Mouse (Mus musculus) embryonic facial prominence, embryonic 11.5 days (tissue): ENCODE measurements at regions not wholly inside any gene's neighbourhood (a gene's known extent, or its start where the extent isn't known, plus 50 kb on each side); places are given as distances from the start of the nearest gene placed in this dataset.

Source experiments
- ATAC-seq: fragments of 200-750 bp; cut with Nextera tagmentation; replicated peaks from 2 replicates; pipeline ENCODE4 v1.8.0; 2017; ENCODE audit warnings: low read depth; ENCODE audit not compliant: insufficient number of reproducible peaks, low FRiP score, low TSS enrichment
- DNase-seq: peaks from one replicate; pipeline ENCODE4 v3.0.0-alpha.2; 2015; ENCODE audit warnings: low spot score
- H3K27ac ChIP-seq: fragments of 300-500 bp; sonication (generic); replicated peaks from 2 replicates; pipeline ENCODE4 v1.5.1; 2014; ENCODE audit warnings: mild to moderate bottlenecking, low read depth, low read length, control low read depth
- H3K27me3 ChIP-seq: fragments of 300-500 bp; sonication (generic); 2 replicates; pipeline ENCODE4 v1.6.1; 2014; ENCODE audit warnings: mild to moderate bottlenecking, low read length, moderate library complexity, mixed read lengths; ENCODE audit not compliant: control insufficient read depth, insufficient read depth
- H3K36me3 ChIP-seq: fragments of 300-500 bp; sonication (generic); replicated peaks from 2 replicates; pipeline ENCODE4 v1.6.1; 2014; ENCODE audit warnings: low read depth, mild to moderate bottlenecking, low read length, moderate library complexity, mixed read lengths; ENCODE audit not compliant: control insufficient read depth, insufficient read depth
- H3K4me1 ChIP-seq: fragments of 300-500 bp; sonication (generic); 2 replicates; pipeline ENCODE4 v1.6.1; 2014; ENCODE audit warnings: low read length, mixed read lengths; ENCODE audit not compliant: control insufficient read depth, insufficient read depth
- H3K4me2 ChIP-seq: fragments of 300-500 bp; sonication (generic); 2 replicates; pipeline ENCODE4 v1.6.1; 2014; ENCODE audit warnings: low read depth, mild to moderate bottlenecking, control low read depth, low read length, moderate library complexity
- H3K4me3 ChIP-seq: fragments of 300-500 bp; sonication (generic); 2 replicates; pipeline ENCODE4 v1.5.1; 2014; ENCODE audit warnings: low read depth, low read length, control low read depth
- H3K9ac ChIP-seq: fragments of 300-500 bp; sonication (generic); replicated peaks from 2 replicates; pipeline ENCODE4 v1.6.1; 2014; ENCODE audit warnings: mild to moderate bottlenecking, control low read depth, low read length
- H3K9me3 ChIP-seq: fragments of 300-500 bp; sonication (generic); replicated peaks from 2 replicates; pipeline ENCODE4 v1.6.1; 2016; ENCODE audit warnings: mild to moderate bottlenecking, low read length, inconsistent platforms, mixed read lengths; ENCODE audit not compliant: control insufficient read depth
- WGBS: fragments of 180-500 bp; shearing (Covaris S2); extraction: QIAGEN DNeasy Blood & Tissue Kit; methylation state at CpG from one replicate; pipeline ENCODE4 v1.1.7; 2014; 5-methylcytosine and 5-hydroxymethylcytosine counted together

DNA sequence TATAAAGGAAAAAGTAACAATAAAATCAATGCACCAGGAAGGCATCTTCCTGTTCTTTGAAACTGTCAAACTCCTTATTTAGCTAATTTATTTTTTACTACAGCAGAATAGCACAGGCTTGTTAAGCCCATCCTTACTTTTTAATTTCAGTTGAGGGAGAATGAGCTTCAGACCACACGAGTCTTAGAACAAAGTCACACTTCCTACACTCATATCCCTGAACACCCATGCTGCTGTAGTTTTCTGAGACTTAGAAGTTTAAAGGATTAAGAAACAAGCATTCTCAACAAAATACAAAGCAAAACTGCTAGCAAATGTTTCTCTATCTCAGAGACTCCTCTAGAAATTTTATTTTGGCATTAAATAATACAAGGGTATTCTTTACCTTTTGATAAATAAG lies 208.8 kb upstream of the Vegfc start:
- Histone ChIP-seq H3K9ac (no peak overlapping the region), H3K36me3 (no peaks in the 10 kb centered on the region), H3K27me3 (no peaks in the 10 kb centered on the region), H3K4me1 (no peaks in the 10 kb centered on the region), H3K4me2 (no peak overlapping the region), H3K27ac (no peak overlapping the region), H3K9me3 (no peaks in the 10 kb centered on the region), H3K4me3 (no peak overlapping the region)
- ATAC-seq (no peak), DNase-seq (no peak)
- 29% methylated on average over 1 of the region's 1 CpGs for WGBS

DNA sequence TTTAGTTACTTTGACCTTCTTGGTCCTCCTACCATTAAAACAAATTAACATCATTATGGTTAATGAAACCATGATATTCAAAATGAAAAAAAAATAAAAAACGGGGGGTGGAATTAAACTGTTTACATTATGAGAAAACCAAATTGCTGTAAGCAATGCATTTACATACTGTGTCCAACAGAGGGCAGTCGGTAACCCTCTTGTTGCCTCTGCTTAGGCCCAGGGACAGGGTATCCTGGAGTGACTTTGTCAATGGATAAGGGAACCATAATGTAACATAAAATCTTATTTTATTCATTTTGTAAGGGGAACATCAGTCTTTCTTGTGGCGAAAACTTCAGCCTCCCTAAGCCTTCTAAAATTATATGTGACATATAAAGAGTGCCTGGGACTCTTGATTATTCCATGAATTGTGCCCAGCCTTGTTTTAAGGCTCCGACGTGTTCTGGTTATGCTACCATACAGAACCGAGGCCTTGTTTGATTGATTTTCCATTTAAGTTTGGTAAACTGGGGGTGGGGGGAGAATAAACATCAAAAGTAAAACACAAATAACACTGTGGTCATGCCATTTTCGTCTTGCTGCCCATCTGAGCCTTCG lies 207.3 kb upstream of the Vegfc start:
- H3K4me3 ChIP-seq: no peak overlapping the region
- DNase-seq: peak; percentile 66
- no peak overlapping the region for H3K27ac ChIP-seq
- no peak overlapping the region for H3K4me2 ChIP-seq
- H3K27me3 ChIP-seq: no peaks in the 10 kb centered on the region
- no peaks in the 10 kb centered on the region for H3K4me1 ChIP-seq
- WGBS: 62% methylated on average over 8 of the region's 8 CpGs
- no peaks in the 10 kb centered on the region for H3K36me3 ChIP-seq
- H3K9me3 ChIP-seq: no peaks in the 10 kb centered on the region
- no peak for ATAC-seq
- H3K9ac ChIP-seq: no peak overlapping the region

DNA sequence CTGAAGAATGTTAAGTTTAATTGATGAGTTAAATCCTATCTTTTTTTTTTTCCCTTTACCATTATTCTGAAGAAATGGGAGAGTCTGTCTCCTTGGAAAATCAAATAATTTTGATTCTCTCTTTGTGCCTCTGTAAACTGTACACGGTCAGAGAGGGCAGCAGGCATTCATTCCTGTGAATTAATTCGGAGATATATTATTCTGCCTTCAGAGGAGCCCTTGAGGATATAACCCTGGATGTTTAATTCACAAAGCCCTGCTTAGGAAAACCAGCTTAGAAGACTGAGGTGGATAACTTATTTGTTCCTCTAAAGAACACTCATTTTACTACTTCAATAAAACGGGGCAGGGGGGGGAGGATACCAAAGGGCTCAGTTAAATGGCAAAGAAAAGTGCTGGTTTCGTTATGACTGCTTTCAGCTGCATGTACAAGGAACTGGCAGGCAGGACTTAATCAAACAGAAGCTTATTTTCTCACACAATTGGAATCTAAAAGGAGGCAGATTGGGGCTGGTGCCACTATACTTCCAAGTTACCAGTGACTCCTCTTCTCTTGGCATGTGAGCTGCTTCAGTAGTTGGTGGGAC lies 205.3 kb upstream of the Vegfc start:
- Histone ChIP-seq H3K27ac (no peak overlapping the region), H3K36me3 (no peaks in the 10 kb centered on the region), H3K9me3 (no peaks in the 10 kb centered on the region), H3K27me3 (no peaks in the 10 kb centered on the region), H3K4me2 (no peak overlapping the region), H3K4me1 (no peaks in the 10 kb centered on the region), H3K4me3 (no peak overlapping the region), H3K9ac (no peak overlapping the region)
- WGBS: 60% methylated on average over 4 of the region's 4 CpGs
- no peak for ATAC-seq
- no peak for DNase-seq

DNA sequence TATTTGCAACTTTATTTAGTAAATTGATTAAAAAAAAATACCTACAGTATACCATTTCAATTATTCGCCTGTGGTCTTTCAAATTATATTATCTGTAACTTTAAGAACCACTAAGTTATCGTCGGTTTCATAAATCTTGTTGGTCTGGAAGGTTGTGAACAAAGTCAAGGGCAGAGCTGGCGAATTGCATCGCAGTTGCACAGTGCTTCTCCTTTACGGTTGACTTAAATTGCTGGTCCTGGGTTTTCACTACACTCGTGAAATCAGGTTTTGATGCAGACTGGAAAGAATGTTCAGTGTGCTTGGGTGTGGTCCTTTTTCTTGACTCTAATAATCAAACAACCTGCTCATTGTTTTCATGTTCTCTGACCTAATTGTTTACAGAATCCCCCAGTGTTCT lies 198.6 kb upstream of the Vegfc start:
- ATAC-seq (no peak), DNase-seq (no peak)
- Histone ChIP-seq H3K27me3 (no peaks in the 10 kb centered on the region), H3K27ac (no peak overlapping the region), H3K9ac (no peak overlapping the region), H3K36me3 (no peaks in the 10 kb centered on the region), H3K4me2 (no peak overlapping the region), H3K4me1 (no peaks in the 10 kb centered on the region), H3K4me3 (no peak overlapping the region), H3K9me3 (no peaks in the 10 kb centered on the region)
- 83% methylated on average over 7 of the region's 7 CpGs for WGBS

DNA sequence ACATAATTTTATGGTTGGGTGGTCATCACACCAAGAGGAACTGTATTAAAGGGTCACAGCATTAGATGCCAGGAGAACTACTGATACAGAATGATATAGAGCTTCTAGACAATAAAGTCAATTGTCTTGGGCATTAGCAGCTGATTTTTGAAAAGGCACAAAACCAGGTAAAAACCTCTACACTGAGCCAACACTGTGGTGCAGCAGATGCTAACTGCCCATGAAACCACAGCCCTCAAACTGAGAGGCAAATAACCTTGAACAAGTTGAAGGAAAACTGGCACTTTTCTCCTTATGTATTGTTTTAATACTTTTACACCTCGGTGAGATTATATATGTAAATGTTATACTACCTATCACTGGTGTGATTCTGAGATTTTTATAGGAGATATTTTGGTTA lies 195.9 kb upstream of the Vegfc start:
- Histone ChIP-seq H3K4me1 (no peaks in the 10 kb centered on the region), H3K36me3 (no peaks in the 10 kb centered on the region), H3K27ac (no peak overlapping the region), H3K4me3 (no peak overlapping the region), H3K27me3 (no peaks in the 10 kb centered on the region), H3K9ac (no peak overlapping the region), H3K9me3 (no peaks in the 10 kb centered on the region), H3K4me2 (no peak overlapping the region)
- DNase-seq (no peak), ATAC-seq (no peak)
- WGBS: 83% methylated on average over 1 of the region's 1 CpGs

DNA sequence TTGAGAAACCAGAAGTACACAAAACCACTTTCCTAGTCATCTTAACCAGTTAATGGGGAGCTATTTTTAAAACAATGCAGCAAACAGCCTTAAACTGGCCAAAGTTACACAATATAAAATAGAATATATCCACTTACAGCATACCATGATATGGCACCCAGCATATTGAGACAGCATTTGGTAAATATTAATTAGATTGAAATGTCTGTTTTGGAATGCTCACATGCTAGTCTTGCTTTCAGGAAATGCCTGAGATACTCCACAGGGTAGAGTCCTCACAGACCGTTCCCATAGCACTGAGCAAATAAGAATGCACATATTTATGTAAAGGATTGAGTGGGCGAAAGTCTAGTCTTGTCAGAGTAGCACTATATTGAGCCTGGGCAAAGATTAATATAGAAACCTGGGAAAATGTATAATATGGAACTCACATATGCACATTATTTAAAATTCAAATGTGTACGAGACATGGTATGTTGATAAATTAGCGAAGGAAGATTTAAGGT lies 185.1 kb upstream of the Vegfc start:
- Histone ChIP-seq H3K9me3 (no peaks in the 10 kb centered on the region), H3K4me2 (no peak overlapping the region), H3K4me1 (no peaks in the 10 kb centered on the region), H3K4me3 (no peak overlapping the region), H3K36me3 (no peaks in the 10 kb centered on the region), H3K9ac (no peak overlapping the region), H3K27ac (no peak overlapping the region), H3K27me3 (no peaks in the 10 kb centered on the region)
- WGBS: 77% methylated on average over 4 of the region's 4 CpGs
- no peak for DNase-seq
- no peak for ATAC-seq

DNA sequence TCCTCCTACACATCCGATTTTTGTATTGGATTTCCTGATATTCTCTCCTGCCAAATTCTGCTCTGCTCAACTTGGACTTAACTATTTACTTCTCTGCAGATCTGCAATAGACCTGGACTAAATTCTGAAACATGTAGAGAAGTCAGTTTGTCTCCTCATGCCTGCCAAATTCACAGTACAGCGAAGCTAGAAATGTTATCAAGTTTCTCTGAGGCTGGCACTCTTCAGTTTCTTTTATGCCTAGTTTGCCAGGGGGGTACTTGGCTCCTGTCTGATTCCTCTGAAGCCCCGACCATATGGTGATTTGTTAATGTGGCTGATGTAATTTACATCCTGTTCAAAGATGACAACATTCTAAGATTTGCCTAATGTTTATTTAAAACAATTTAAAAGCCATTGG lies 184.6 kb upstream of the Vegfc start:
- ATAC-seq: no peak
- Histone ChIP-seq H3K27ac (no peak overlapping the region), H3K9me3 (no peaks in the 10 kb centered on the region), H3K4me3 (no peak overlapping the region), H3K9ac (no peak overlapping the region), H3K4me2 (no peak overlapping the region), H3K27me3 (no peaks in the 10 kb centered on the region), H3K4me1 (no peaks in the 10 kb centered on the region), H3K36me3 (no peaks in the 10 kb centered on the region)
- WGBS: 59% methylated on average over 3 of the region's 3 CpGs
- DNase-seq: no peak

DNA sequence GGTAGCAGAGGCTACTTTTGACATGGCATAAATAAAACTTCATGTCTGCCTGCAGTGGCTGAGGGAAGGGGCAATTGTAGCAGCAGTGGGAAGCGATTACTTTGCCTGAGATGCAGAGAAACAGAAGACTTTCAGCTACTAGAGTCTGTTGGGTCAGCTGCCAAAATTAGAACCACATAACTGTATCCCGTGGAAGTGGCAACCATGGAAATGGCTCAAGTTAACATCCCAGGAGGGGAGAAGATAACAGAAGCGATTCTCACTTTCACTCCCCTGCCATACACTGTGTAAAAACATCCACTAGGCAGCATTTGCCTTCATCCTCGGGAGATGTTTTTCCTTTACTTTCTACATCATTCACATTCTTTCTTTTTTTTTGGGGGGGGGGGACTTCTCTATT lies 155.1 kb upstream of the Vegfc start:
- no peaks in the 10 kb centered on the region for H3K36me3 ChIP-seq
- no peaks in the 10 kb centered on the region for H3K27me3 ChIP-seq
- H3K4me1 ChIP-seq: no peaks in the 10 kb centered on the region
- no peak overlapping the region for H3K9ac ChIP-seq
- H3K4me3 ChIP-seq: no peak overlapping the region
- no peaks in the 10 kb centered on the region for H3K9me3 ChIP-seq
- no peak for ATAC-seq
- no peak for DNase-seq
- no peak overlapping the region for H3K4me2 ChIP-seq
- WGBS: 66% methylated on average over 4 of the region's 4 CpGs
- no peak overlapping the region for H3K27ac ChIP-seq
